Mouse (Mus musculus) CD8-positive naive resting alpha-beta T cell, adult 2 months (primary cell): ENCODE data around the gene Hist1h4c.

Experiments
- DNase-seq, 2 experiments: peaks; one replicate each; pipeline ENCODE4 v3.0.0; 2022; ENCODE audit warnings: low read depth in 2 of 2, low spot score in 2 of 2

Hist1h4c gene

DNA sequence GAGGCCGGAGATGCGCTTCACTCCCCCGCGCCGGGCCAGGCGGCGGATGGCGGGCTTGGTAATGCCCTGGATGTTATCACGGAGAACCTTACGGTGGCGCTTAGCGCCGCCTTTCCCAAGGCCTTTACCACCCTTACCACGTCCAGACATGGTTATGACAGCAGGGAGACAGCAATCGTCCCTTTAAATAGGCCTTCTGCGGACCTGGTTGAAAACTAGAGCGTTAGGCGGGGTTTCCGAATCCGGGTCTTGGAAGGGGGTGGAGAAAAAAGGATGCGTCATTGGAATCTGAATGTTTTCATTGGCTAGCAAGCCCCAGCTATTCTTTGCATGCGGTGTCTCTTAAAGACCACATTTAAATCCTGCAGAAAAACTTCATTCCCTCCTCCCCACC, at the start of gene Hist1h4c:
Hist1h4c (minus strand) TSS at position 155 of the 394 bp plus-strand sequence.
- peak; percentile 98 for DNase-seq

DNA sequence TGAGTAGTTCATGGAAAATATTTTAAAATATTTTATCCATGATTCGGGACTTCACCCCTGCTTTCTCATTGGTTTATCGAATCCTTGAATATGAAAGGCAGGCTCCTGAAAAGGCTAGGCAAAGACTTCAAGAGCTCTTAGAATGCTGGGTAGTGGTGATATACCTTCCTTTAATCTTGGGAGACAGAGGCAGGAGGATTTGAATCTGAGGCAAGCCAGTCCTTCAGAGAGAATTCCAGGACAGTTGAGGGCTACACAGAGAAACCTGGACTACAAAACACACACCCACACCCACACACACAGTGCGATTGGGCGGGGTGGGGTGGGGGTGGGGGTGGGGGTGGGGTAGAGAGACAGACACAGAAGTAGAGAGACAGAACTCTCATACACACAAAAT, 49.6 kb upstream of the Hist1h4c start:
- DNase-seq: no peak

DNA sequence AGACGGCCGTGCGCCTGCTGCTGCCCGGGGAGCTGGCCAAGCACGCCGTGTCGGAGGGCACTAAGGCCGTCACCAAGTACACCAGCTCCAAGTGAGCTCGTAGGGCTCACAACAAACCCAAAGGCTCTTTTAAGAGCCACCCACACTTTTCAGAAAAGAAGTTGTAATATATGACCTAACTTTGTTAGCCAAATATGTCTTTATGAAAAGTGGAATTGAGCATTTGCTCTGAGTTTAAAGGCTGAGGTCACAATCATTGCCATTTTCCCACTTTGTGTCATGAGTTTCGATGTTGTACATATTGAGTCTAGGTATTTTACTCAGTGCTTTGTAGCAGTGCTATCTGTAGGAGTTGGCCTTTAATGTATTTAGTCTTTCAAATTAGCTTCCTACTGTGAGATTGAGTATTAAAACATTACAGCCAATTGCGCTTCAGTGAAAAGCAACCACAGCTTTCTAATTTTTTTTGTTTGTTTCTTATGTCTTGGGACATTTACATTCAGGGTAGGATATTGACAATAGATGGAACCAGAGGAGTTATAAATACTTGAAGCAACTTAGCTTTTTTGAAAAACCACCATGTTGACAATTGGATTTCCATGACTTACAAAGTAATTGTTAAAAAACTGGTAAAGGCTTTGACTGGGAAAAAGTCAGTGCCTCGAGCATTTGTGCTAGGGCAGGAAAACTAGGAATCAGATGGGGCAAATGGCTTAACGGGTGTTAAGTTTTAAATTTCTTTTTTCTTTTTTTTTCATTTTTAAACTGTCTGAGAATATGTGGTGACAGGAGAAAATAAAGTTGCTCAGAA, 49.0 kb upstream of the Hist1h4c start:
- DNase-seq: no peak

DNA sequence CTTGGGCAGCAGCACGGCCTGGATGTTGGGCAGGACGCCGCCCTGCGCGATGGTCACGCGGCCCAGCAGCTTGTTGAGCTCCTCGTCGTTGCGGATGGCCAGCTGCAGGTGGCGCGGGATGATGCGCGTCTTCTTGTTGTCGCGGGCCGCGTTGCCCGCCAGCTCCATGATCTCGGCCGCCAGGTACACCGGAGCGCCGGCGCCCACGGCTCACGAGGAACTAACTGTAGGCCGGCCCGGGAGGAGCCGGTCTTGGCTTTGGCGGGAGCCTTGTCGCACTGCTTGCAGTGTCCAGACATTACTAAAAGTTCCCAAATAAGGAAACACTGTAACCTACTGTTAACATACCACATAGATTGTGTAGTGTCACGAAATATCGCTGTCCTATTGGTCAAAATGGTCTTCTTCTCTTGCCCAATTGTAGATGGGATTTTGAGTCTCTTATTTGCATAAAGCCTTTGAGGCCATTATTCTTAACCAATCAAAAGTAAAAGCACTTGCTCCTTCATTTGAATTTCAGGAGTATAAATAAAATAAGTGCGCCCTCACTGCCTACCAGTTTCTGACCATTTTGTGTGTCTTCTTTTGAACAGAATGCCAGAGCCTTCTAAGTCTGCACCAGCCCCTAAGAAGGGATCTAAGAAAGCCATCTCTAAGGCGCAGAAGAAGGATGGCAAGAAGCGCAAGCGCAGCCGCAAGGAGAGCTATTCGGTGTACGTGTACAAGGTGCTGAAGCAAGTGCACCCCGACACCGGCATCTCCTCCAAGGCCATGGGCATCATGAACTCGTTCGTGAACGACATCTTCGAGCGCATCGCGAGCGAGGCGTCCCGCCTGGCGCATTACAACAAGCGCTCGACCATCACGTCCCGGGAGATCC, 48.2 kb upstream of the Hist1h4c start, which contains the start of gene Hist1h2bb:
Hist1h2bb (plus strand) TSS at position 534 of the 880 bp plus-strand sequence.
- peak; percentile 41 to 58 for DNase-seq

DNA sequence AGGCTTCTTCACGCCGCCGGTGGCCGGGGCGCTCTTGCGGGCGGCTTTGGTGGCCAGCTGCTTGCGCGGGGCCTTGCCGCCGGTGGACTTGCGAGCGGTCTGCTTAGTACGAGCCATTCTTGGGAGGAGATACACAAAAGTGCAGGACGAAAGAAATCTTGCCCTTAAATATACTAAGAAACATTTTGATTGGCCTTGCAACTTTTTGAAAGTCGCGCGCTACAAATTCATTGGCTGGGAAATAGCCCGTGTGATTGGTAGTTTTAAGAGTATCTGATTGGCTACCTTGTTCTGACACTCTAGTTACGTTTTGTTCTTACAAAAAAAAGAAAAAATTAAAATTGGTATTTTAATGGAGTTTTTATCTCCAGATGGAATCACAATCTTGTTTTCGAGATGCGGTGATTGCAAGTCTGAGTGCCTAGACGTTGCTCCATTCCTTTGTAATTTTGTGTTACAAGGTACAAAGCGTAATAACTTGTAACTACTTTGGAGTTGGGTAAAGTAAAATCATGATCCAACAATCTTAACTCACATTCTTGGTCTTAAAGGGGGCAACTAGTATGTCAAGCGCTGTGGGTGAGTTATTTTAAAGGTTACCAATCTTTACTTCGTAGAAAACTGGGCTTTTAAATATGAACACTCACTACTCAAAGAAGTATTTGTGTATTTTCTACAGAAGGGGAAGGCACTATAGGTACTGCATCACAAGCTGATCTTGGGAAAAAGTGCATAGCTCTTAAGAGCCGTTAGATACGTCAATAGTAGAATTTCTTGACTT, 47.3 kb upstream of the Hist1h4c start, which contains the start of gene Hist1h3c:
Hist1h3c (minus strand) TSS at position 222 of the 781 bp plus-strand sequence.
- DNase-seq: peak; percentile 52 to 80

DNA sequence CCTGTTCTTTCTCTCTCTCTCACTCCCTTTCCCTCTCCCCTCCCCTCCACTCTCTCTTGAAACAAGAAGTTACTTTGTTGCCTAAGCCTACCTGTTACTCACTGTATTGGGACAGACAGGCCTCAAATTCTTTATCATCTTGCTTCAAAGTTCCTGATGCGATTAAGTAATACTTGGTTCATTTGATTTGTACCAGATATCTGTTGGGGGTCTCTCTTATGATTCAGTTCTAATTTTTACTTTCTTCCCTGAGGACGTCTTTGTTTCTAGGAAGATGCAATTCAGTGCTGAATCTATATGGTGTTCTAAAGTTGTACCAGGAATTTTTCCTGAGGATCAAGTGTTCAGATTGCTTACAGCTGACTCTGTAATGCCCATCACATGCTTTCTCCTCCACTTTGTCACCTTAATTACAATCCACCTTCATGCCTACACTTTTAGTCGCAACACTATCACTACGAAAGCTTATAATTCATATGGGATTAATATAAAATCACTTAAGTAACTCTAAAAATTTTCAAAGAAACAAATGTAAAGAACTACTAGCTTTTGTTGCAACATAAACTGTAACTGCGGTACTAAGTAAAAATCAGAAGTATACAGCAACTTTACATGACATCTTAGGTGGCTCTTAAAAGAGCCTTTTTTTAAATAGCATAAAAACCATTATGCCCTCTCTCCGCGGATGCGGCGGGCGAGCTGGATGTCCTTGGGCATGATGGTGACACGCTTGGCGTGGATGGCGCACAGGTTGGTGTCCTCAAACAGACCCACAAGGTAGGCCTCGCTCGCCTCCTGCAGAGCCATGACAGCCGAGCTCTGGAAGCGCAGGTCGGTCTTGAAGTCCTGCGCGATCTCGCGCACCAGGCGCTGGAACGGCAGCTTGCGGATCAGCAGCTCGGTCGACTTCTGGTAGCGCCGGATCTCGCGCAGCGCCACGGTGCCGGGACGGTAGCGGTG, 46.4 kb upstream of the Hist1h4c start:
- DNase-seq: no peak

DNA sequence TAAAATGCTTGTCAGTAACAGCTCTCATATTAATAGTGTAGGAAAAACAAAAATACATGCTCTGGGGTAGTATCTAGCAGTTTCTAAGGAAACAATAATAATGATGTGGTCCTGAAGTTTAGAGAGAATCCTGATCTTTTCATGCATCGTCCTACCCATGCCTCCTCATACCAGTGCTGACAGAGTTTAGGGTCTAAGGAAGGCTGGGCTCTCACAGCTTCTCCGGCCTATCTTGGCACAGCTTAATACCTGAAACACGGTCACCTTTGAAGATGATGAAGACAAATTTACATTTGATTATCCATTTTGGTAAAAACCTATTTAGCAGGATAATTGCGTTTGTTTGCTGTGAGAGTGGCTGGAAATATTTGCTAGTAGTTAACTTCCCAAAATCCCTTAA, 45.7 kb upstream of the Hist1h4c start:
- no peak for DNase-seq

DNA sequence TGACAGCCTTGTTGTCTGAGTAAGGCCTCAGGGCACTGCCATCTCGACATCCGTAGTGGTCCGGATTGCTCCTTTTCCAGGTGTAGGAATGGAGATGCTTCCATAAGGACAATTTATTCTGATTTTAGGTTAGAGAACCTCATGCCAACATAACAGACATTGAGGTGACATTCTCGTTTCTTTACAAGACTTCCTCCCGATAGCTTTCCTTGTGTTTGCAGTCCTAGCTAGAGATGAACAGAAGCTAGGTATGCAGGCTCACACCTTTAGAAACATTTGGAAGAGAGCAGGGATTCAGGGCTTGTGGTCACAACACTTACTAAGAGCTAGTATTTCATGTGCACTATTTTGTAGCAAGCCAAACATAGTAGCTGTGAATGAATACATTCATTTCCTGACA, 45.0 kb upstream of the Hist1h4c start:
- no peak for DNase-seq

DNA sequence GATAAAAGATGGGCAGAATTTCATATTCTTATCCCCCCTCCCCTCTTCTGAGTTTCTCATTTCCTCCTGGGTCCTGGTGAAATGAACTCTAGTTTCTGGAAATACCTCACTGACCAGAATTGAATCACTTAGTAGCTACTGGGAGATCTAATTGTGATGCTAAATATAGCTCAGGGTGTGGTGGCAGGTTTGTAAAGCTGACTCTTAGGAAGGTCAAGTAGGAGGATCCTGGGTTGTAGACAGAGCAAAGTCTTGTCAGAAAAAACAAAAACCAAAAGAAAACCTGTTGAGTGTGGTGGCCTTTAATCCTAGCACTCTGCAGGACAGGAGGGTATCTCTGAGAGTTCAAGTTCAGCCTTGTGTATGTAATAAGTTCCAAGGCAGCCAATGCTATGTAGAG, 43.8 kb upstream of the Hist1h4c start:
- no peak for DNase-seq

DNA sequence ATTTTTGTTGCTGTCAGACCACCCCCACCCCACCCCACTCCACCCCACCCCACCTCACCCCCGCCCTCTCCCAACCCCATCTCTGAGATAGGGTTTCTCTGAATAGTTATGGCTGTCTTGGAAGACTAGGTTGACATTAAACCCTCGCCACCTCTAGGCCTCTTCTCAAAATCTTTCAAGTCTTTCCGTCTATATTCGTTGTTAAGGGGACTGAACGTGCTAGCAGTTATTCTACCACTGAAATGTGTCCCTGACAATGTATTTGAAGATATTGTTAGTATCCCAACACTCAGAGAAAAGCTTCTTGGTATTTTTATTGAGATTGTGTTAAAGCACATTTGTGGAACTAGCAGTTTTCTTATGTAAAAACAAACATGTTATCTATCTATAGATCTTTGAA, 42.7 kb upstream of the Hist1h4c start:
- DNase-seq: no peak

DNA sequence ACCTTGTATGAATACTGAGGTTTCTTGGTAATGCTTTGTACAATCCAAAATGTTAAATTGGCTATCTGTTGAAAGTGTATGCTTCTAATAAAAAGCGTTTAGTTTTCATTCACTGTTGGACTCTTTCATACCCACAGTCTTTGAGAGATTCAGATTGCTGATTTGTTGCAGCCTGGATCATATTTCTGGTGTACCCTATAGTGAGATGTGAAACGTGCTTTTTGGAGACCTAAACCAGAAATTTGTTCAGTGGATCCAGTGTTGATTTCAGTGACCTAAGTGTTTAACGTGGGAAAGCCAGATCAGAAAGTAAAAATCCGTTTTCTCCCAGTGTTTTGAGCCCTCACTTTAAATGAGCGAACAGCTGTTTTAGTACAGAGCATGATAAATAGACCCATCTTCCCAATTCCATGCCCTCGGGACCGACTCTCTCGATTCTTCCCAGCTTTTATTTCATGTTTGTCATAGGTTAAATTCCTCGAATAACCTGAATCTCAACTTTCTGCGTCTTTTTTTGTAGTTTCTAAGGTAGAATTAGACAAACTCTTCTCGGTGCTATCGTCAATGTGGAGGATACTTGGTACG, 42.1 kb upstream of the Hist1h4c start:
- DNase-seq: no peak

DNA sequence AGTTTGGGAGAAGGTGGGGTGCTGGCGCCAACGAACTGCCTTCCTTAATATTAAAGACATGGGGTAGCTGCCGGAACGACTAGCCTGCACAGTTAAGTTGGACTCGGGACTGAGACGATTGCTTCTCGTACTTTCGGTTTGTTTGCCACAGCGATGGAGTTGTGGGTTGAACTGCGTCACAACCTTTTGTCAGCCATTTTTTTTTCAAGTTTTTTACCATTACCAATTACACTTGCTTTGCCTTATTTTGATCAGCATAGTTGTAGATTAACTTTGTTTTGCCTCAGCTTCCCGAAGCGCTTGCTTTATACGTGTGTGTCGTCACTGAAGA, 41.6 kb upstream of the Hist1h4c start:
- no peak for DNase-seq

DNA sequence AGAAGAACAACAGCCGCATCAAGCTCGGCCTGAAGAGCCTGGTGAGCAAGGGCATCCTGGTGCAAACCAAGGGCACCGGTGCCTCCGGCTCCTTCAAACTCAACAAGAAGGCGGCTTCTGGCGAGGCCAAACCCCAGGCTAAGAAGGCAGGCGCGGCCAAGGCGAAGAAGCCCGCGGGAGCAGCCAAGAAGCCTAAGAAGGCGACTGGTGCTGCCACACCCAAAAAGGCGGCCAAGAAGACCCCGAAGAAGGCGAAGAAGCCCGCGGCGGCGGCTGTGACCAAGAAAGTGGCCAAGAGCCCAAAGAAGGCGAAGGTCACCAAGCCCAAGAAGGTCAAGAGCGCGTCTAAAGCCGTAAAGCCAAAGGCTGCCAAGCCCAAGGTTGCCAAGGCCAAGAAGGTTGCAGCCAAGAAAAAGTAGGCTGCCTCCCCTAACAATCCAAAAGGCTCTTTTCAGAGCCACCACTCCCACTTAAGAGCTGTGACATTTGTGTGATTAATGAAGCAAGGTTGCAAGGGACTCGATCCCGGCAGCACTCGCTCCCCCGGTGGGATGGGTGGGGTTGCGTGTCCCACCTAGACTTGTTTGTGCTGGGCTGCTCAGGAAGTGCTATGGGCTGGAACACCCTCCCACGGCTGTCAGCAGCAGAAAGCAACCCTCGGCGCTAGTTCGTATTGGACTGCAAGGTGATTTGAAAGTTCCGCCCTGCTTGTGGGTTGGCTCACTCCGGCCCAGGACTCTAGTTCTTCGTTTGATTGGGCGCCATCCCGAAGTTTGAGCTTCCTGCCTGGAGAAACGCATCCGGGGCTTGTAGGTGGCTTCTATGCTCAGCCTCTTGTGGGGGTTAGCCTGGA, 41.0 kb upstream of the Hist1h4c start:
- DNase-seq: peak; percentile 88 to 89

DNA sequence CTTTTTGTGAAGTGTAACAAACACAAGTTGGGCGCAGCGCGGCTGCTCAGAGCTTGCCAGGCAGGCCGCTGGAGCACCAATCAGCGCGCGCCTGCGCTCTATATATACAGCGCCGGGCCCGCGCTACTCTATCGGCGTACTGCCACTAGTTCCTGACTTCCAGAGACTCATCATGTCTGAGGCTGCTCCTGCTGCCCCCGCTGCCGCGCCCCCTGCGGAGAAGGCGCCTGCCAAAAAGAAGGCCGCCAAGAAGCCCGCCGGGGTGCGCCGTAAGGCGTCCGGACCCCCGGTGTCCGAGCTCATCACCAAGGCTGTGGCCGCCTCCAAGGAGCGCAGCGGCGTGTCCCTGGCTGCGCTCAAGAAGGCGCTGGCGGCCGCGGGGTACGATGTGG, 40.4 kb upstream of the Hist1h4c start, which contains the start of gene Hist1h1c:
Hist1h1c (plus strand) TSS at position 132 of the 392 bp plus-strand sequence.
- DNase-seq: peak; percentile 90 to 91

DNA sequence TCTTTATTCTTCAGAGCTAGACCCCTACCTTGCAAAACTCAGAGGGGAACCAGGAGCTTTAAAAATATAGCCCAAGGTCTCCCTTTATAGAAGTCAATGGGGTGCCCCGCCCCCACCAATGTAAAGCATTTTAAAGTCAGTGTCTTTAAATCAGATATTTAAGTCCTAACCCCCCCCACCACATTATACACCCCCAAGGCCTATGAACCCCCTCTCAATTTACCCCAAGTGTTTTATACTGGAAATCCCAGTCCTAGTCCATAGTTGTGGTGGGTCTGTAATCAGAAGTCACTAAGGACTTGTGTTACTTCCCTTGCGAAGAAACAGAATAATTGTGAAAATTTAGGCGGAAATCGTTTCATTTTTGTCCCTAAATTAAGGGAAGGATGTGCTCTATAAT, 39.8 kb upstream of the Hist1h4c start:
- DNase-seq: no peak

DNA sequence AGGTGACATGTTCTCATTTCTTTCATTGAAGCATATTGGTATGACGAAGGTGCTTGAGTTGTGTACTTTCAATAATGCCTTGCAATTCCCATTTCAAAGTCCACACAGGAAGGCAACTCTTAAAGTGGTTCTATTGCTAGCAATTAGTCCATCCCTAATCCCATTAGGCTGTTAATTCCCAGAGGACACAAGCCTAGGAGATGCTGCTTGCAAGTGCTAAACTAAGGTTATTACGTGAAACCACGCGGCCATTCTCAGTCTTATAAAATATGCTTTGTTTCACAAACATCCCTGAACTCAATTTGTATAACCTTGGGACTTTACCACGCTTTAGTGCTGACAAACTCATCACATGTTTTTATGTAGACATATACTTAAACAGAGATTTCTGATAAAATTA, 38.8 kb upstream of the Hist1h4c start:
- no peak for DNase-seq

DNA sequence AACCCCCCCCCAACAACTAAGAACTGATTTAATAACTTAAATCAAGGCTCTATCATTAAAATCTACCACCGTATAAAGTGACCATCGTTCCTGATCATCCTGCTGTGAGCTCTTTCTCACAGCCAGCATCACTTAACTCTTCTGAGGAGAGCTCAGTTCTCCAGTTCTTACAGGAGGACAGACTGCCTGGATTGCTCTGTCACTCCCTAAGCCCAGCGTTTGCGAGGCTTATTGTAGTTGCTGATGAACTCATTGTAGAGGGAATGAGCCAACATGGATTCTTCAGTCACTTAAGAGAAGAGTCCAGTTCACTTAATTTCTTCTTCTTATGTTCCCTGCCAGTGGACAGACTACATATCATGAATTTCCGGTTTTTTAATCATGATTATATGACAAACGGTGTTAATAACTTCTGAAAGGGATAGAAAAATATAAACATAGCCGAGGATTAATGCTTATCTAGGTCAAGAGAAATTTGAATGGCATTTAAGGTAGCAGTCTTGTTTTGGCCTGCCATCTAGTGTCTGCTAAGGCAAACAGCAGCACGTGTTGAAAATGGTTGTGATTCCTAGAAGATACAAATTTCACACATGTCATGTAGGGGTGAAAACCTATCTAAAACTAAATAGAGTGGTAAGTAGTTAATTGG, 34.0 kb upstream of the Hist1h4c start:
- DNase-seq: peak in 1 of 2 experiments; percentile 34

DNA sequence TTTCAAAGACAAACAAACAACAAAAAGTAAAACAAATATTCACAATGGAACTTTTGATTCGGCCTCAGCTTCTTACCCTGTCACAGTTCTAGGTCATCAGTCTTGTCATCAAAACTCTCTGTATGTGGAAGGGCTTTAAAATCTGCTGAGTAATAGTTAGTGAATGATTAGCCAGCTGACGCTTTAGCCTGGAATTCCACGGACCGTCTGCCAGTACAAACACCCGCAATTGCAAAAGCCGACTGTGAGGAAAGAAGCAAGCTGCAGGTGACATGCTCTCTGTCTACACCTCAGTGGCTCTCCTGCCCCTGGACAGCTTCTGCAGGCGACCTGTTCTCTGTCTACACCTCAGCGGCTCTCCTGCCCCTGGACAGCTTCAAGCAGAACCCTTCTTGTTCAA, 32.2 kb upstream of the Hist1h4c start:
- no peak for DNase-seq
